Mouse (Mus musculus): ENCODE measurements around the gene Plrg1. TPM values are rescaled to one million over a fixed set of nuclear protein-coding genes. Genes with fewer than 3 reads are reported as not detected.

The Plrg1 gene
- polyA plus RNA-seq, 1 experiment from 2014 or later = 43.7 TPM

DNA sequence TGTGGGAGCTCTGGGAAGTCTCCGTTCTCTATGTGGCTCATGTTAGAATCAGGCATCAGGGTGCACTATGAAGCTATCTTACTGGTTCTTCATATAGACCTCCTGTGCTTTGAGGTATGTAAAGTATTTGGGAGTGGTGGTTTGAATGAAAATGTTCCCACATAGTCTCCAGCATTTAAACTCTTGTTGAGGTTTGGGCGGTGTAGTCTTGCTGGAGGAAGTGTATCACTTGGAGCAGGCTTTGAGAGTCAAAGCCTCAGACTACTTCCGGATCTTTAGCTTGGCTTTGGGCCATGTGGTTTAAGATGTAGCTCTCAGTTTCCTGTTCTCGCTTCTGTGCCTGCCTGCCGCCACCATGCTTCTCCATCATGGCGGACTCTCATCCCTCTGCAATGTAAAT, 47.0 kb downstream of the Plrg1 start:
- WGBS = 85% methylated on average over 6 of the region's 6 CpGs
- Histone ChIP-seq H3K9me3 (ENCODE audit: control insufficient read depth, low read length) (no peaks in the 10 kb centered on the region), H3K4me2 (replicated peaks; ENCODE audit: low read depth) (no peak overlapping the region), H3K4me3 (ENCODE audit: low read depth, low read length) (no peak overlapping the region), H3K36me3 (ENCODE audit: control insufficient read depth, insufficient read depth, low read length) (no peaks in the 10 kb centered on the region), H3K27ac (replicated peaks) (no peak overlapping the region), H3K27me3 (ENCODE audit: control insufficient read depth, insufficient read depth, low read length) (no peaks in the 10 kb centered on the region), H3K4me1 (replicated peaks; ENCODE audit: control insufficient read depth, insufficient read depth) (no peaks in the 10 kb centered on the region), H3K9ac (ENCODE audit: low read length) (no peak overlapping the region)
- no peak for TF ChIP-seq EP300 (optimal IDR thresholded peaks at IDR 0.05)
- no peak for DNase-seq (ENCODE audit: low spot score)
- no peak for ATAC-seq (ENCODE audit: low FRiP score, low TSS enrichment)

DNA sequence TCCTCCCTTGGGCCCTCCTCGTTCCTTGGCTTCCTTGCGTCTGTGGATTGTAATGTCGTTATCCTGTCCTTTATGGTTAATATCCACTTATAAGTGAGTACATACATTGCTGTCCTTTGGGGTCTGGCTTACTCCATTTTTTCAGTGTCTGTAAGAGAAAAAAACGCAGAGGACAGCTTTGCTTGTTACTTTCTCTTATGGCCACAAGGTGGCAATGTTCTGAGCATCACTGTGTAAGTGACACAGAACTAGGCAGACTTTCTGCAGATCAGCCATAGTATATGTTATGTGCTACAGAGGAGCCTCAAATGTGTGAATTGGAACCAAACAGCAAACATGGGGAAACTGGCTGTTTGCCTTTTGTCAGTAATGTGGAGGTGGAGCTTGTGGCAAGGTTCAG, 54.8 kb downstream of the Plrg1 start:
- Histone ChIP-seq H3K9ac (ENCODE audit: low read length) (no peak overlapping the region), H3K4me2 (replicated peaks; ENCODE audit: low read depth) (no peak overlapping the region), H3K27ac (replicated peaks) (no peak overlapping the region), H3K9me3 (ENCODE audit: control insufficient read depth, low read length) (no peaks in the 10 kb centered on the region), H3K4me1 (replicated peaks; ENCODE audit: control insufficient read depth, insufficient read depth) (no peaks in the 10 kb centered on the region), H3K4me3 (ENCODE audit: low read depth, low read length) (no peak overlapping the region), H3K36me3 (ENCODE audit: control insufficient read depth, insufficient read depth, low read length) (no peaks in the 10 kb centered on the region), H3K27me3 (ENCODE audit: control insufficient read depth, insufficient read depth, low read length) (no peaks in the 10 kb centered on the region)
- 38% methylated on average over 4 of the region's 4 CpGs for WGBS
- ATAC-seq (ENCODE audit: low FRiP score, low TSS enrichment) (no peak), DNase-seq (ENCODE audit: low spot score) (no peak)
- peak; percentile 88 for TF ChIP-seq CTCF (IDR thresholded peaks at IDR 0.05; ENCODE audit: low read depth)
- TF ChIP-seq EP300 (optimal IDR thresholded peaks at IDR 0.05) = no peak

DNA sequence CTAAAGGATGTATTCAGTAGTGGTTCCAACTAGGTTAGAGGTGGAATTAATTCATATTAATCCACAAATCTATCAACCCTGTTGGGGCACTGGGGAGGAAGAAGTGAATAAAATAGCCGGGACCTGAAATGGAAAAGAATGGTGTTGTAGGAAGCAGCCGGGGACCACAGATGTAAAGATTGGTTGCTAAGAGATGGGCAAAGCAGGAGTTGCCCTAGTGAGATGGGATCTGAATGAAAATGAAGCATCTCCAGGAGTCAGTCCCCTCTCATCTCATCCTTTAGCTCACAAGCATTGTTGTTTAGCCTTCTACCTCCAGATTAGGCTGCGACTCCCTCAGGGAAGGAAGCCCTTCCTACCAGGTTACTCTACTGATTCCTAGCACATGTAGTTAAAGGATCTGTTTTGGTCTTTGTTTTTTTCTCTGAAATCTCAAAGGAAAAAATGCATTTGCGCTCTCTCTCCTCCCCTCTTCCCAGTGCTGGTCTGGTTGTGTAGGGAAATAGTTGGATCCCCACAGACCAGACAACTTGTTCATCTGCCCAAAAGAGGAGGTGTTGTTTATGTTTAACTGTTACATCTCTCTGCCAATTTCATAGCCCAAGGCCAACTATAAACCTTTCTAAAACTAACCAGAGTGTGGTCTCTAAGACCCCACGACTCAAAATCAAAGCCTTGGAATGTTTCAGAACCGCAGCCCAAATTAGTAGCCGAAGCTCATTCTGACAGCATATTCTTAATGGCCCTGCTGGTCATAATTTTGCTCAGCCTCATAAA, 56.4 kb downstream of the Plrg1 start:
- no peak overlapping the region for H3K27ac ChIP-seq (replicated peaks)
- no peak overlapping the region for H3K4me3 ChIP-seq (ENCODE audit: low read depth, low read length)
- no peaks in the 10 kb centered on the region for H3K9me3 ChIP-seq (ENCODE audit: control insufficient read depth, low read length)
- H3K36me3 ChIP-seq (ENCODE audit: control insufficient read depth, insufficient read depth, low read length) = no peaks in the 10 kb centered on the region
- H3K4me2 ChIP-seq (replicated peaks; ENCODE audit: low read depth) = no peak overlapping the region
- 49% methylated on average over 7 of the region's 7 CpGs for WGBS
- no peak for DNase-seq (ENCODE audit: low spot score)
- H3K4me1 ChIP-seq (replicated peaks; ENCODE audit: control insufficient read depth, insufficient read depth) = no peaks in the 10 kb centered on the region
- no peak for ATAC-seq (ENCODE audit: low FRiP score, low TSS enrichment)
- no peak overlapping the region for H3K9ac ChIP-seq (ENCODE audit: low read length)
- no peaks in the 10 kb centered on the region for H3K27me3 ChIP-seq (ENCODE audit: control insufficient read depth, insufficient read depth, low read length)
- TF ChIP-seq CTCF (IDR thresholded peaks at IDR 0.05; ENCODE audit: low read depth) (no peak), EP300 (optimal IDR thresholded peaks at IDR 0.05) (no peak)

DNA sequence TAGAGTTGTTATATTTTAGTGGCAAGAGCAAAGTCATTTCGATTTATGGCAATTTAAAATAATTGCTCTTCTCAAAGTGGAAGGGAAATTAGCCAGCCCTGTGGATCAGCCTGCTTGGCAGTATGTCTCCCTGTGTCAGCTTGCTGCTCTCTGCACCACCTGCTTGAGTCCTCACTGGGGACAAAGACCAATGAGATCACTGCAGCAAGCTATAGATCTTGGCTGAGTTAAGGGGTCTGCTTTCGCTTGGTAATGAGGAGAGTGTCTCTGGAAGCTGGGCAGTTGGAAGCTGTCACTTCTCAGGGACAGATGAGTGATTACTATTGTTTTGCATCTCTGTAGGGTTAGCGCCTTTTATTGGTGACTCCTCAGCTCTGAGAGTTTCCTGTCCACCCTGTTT, 57.5 kb downstream of the Plrg1 start:
- Histone ChIP-seq H3K27me3 (ENCODE audit: control insufficient read depth, insufficient read depth, low read length) (no peaks in the 10 kb centered on the region), H3K4me1 (replicated peaks; ENCODE audit: control insufficient read depth, insufficient read depth) (no peaks in the 10 kb centered on the region), H3K36me3 (ENCODE audit: control insufficient read depth, insufficient read depth, low read length) (no peaks in the 10 kb centered on the region), H3K9me3 (ENCODE audit: control insufficient read depth, low read length) (no peaks in the 10 kb centered on the region), H3K4me3 (ENCODE audit: low read depth, low read length) (no peak overlapping the region), H3K27ac (replicated peaks) (no peak overlapping the region), H3K9ac (ENCODE audit: low read length) (no peak overlapping the region), H3K4me2 (replicated peaks; ENCODE audit: low read depth) (no peak overlapping the region)
- DNase-seq (ENCODE audit: low spot score) (no peak), ATAC-seq (ENCODE audit: low FRiP score, low TSS enrichment) (no peak)
- WGBS = 35% methylated on average over 3 of the region's 3 CpGs
- no peak for TF ChIP-seq CTCF (IDR thresholded peaks at IDR 0.05; ENCODE audit: low read depth)

DNA sequence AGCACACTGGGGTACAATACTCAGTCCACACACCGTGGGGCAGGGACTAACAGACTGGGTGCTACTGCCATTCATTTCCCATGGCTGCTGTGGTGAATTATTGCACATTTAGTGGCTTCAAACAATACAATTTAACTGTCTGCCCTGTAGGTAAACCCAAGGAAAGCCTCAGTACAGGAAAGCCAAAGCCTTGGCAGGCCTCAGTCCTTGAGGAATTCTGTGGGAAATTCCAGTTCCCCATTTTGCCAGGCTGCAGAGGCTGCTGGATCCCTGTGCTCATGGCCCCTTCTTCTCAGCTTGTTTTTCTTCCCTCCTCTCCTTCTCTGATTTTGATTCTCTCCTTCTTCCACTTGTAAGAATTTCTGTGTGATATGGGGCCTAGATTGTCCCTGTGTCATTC, 59.6 kb downstream of the Plrg1 start:
- no peaks in the 10 kb centered on the region for H3K9me3 ChIP-seq (ENCODE audit: control insufficient read depth, low read length)
- ATAC-seq (ENCODE audit: low FRiP score, low TSS enrichment) = no peak
- 52% methylated on average over 1 of the region's 1 CpGs for WGBS
- no peak overlapping the region for H3K27ac ChIP-seq (replicated peaks)
- no peaks in the 10 kb centered on the region for H3K27me3 ChIP-seq (ENCODE audit: control insufficient read depth, insufficient read depth, low read length)
- no peaks in the 10 kb centered on the region for H3K36me3 ChIP-seq (ENCODE audit: control insufficient read depth, insufficient read depth, low read length)
- H3K9ac ChIP-seq (ENCODE audit: low read length) = no peak overlapping the region
- H3K4me1 ChIP-seq (replicated peaks; ENCODE audit: control insufficient read depth, insufficient read depth) = no peaks in the 10 kb centered on the region
- H3K4me3 ChIP-seq (ENCODE audit: low read depth, low read length) = no peak overlapping the region
- DNase-seq (ENCODE audit: low spot score) = no peak
- TF ChIP-seq EP300 (optimal IDR thresholded peaks at IDR 0.05) (no peak), CTCF (IDR thresholded peaks at IDR 0.05; ENCODE audit: low read depth) (no peak)
- no peak overlapping the region for H3K4me2 ChIP-seq (replicated peaks; ENCODE audit: low read depth)

DNA sequence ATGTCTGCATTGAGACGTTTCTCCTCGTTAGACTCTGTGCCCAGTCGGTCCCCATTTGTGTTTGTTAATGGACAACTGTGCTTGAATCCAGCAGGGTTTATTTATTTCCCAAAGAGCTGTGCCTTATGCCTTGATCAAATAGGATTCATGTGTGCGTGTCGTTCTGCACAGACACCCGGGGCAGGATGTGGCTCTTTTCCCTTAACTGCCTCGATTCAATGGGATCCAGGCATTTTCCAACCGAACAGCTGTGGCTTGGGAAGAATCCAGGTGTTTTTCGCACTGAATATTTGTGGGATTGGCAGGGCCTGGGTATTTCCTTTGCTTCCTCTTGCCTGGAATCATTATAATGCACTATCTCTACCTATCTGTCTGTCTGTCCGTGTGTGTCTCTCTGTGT, 62.3 kb downstream of the Plrg1 start:
- H3K27me3 ChIP-seq (ENCODE audit: control insufficient read depth, insufficient read depth, low read length) = no peaks in the 10 kb centered on the region
- no peak for TF ChIP-seq EP300 (optimal IDR thresholded peaks at IDR 0.05)
- TF ChIP-seq CTCF (IDR thresholded peaks at IDR 0.05; ENCODE audit: low read depth) = no peak
- H3K36me3 ChIP-seq (ENCODE audit: control insufficient read depth, insufficient read depth, low read length) = no peaks in the 10 kb centered on the region
- ATAC-seq (ENCODE audit: low FRiP score, low TSS enrichment) (no peak), DNase-seq (ENCODE audit: low spot score) (peak; percentile 7)
- 61% methylated on average over 10 of the region's 10 CpGs for WGBS
- no peak overlapping the region for H3K4me2 ChIP-seq (replicated peaks; ENCODE audit: low read depth)
- H3K9me3 ChIP-seq (ENCODE audit: control insufficient read depth, low read length) = no peaks in the 10 kb centered on the region
- H3K4me1 ChIP-seq (replicated peaks; ENCODE audit: control insufficient read depth, insufficient read depth) = no peaks in the 10 kb centered on the region
- no peak overlapping the region for H3K9ac ChIP-seq (ENCODE audit: low read length)
- H3K27ac ChIP-seq (replicated peaks) = no peak overlapping the region
- H3K4me3 ChIP-seq (ENCODE audit: low read depth, low read length) = no peak overlapping the region

Other genes with a start within 250 kb of the Plrg1 start
- 1.2 and 1.5 TPM in 2 replicates for gene Rbm46, start 179.0 kb upstream of the Plrg1 start, polyA plus RNA-seq (2015; fragmentation: Nextera tagmentation; extraction: Ambion mirVana)
- gene Lrat, start 151.5 kb upstream of the Plrg1 start, polyA plus RNA-seq (2015; fragmentation: Nextera tagmentation; extraction: Ambion mirVana) = 0.02 and 0.05 TPM in 2 replicates
- 4.6 and 11.2 TPM in 2 replicates for gene Fgg, start 47.8 kb upstream of the Plrg1 start, polyA plus RNA-seq (2015; fragmentation: Nextera tagmentation; extraction: Ambion mirVana)
- 3.9 and 10.0 TPM in 2 replicates for gene Fga, start 29.4 kb upstream of the Plrg1 start, polyA plus RNA-seq (2015; fragmentation: Nextera tagmentation; extraction: Ambion mirVana)
- 2.8 and 6.1 TPM in 2 replicates for gene Fgb, start 5.7 kb upstream of the Plrg1 start, polyA plus RNA-seq (2015; fragmentation: Nextera tagmentation; extraction: Ambion mirVana)
- gene Dchs2, start 72.4 kb downstream of the Plrg1 start, polyA plus RNA-seq (2015; fragmentation: Nextera tagmentation; extraction: Ambion mirVana) = 0.35 and 0.53 TPM in 2 replicates

Data from stomach, postnatal 0 days (tissue).